Mouse (Mus musculus): ENCODE measurements around the gene 2310011J03Rik. TPM values are rescaled to one million over a fixed set of nuclear protein-coding genes. Genes with fewer than 3 reads are reported as not detected.

Gene 2310011J03Rik
- polyA plus RNA-seq, 1 experiment from 2014 or later: 43.4 TPM

DNA sequence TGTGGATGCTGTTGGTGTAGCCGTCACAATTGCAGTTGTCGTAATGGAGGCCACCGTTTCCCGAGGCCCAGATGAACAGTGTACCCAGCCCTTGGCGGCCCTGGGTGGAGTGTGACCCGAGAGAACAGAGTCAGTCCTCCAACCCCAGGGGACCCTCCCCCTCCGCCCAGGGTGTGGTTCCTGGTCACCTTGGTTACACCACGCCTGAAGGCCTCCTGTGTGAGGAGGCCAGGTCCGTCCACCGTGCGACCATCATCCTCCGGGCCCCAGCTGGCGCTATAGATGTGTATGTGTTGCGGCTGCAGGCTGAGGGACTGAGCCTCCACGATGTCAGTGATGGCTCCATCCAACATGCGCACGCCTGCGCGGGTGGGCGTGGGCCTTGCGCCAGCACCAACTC, 4.7 kb upstream of the 2310011J03Rik start:
- no peak overlapping the region for H3K4me3 ChIP-seq (ENCODE audit: low read depth, low read length)
- H3K27ac ChIP-seq (ENCODE audit: low read depth): no peak overlapping the region
- 78% methylated on average over 21 of the region's 21 CpGs for WGBS
- DNase-seq (ENCODE audit: low spot score) (no peak), ATAC-seq (replicated peaks; ENCODE audit: low FRiP score, low TSS enrichment, low read depth) (no peak)
- no peaks in the 10 kb centered on the region for H3K27me3 ChIP-seq (replicated peaks; ENCODE audit: control insufficient read depth, insufficient read depth, low read length)
- no peak overlapping the region for H3K9ac ChIP-seq (ENCODE audit: low read length)
- no peaks in the 10 kb centered on the region for H3K9me3 ChIP-seq (ENCODE audit: control insufficient read depth, low read length)
- peaks cover 14% of the 10 kb centered on the region; the same call in 1 of the 2 replicates for H3K4me1 ChIP-seq (replicated peaks; ENCODE audit: control insufficient read depth, insufficient read depth, low read length)
- no peaks in the 10 kb centered on the region for H3K36me3 ChIP-seq (ENCODE audit: control insufficient read depth, insufficient read depth, low read length)
- H3K4me2 ChIP-seq (ENCODE audit: low read length): no peak overlapping the region

DNA sequence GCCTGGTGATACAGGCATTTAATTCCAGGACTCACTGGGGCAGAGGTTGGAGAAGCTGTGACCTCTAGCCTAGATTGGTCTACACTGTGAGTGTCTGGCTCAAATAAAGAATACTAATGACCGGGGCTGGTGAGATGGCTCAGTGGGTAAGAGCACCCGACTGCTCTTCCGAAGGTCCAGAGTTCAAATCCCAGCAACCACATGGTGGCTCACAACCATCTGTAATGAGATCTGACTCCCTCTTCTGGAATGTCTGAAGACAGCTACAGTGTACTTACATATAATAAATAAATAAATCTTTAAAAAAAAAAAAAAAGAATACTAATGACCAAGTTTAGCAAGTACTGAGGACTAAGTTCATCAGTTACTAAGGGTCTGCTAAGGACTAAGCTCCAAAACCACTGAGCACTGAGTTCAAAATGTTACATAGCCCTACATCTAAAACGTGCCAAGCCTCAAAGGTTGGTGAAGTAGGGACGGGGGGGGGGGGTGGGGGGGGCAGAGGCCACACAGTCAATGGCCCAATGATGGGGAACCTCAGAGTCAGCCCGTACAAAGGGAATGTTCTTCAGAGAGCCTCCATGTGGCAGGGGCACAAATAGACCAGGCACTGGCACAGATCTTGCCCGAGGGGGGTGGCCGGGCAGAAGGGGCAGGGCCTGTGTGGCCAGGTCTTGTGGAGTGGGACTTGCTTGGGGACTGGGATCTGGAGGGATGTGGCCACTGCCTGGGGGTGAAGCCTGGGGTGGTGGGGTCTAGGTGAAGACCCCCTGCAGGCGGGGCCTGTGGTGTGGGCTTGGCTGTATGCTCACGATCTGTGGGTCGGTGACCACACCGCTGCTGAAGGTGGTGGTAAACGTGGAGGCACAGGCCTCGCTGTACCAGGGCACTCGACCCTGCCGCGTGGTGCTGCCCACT, 4.0 kb upstream of the 2310011J03Rik start:
- Histone ChIP-seq H3K9ac (ENCODE audit: low read length) (no peak overlapping the region), H3K4me2 (ENCODE audit: low read length) (peak overlapping the region; percentile 81), H3K9me3 (ENCODE audit: control insufficient read depth, low read length) (no peaks in the 10 kb centered on the region), H3K4me1 (replicated peaks; ENCODE audit: control insufficient read depth, insufficient read depth, low read length) (peaks cover 16% of the 10 kb centered on the region), H3K27ac (ENCODE audit: low read depth) (no peak overlapping the region), H3K36me3 (ENCODE audit: control insufficient read depth, insufficient read depth, low read length) (no peaks in the 10 kb centered on the region), H3K27me3 (replicated peaks; ENCODE audit: control insufficient read depth, insufficient read depth, low read length) (no peaks in the 10 kb centered on the region), H3K4me3 (ENCODE audit: low read depth, low read length) (peak overlapping the region; percentile 51; the same call in 1 of the 2 replicates)
- 76% methylated on average over 17 of the region's 17 CpGs for WGBS
- DNase-seq (ENCODE audit: low spot score): no peak
- no peak for ATAC-seq (replicated peaks; ENCODE audit: low FRiP score, low TSS enrichment, low read depth)

GRCm38 (mm10) chr10:80323261-80324119, 3.2 kb upstream of the 2310011J03Rik start:
- H3K4me2 ChIP-seq (ENCODE audit: low read length): peak overlapping the region; percentile 81
- peak overlapping the region; percentile 36 for H3K9ac ChIP-seq (ENCODE audit: low read length)
- peaks cover 9% of the 10 kb centered on the region for H3K36me3 ChIP-seq (ENCODE audit: control insufficient read depth, insufficient read depth, low read length)
- peaks cover 11% of the 10 kb centered on the region for H3K4me1 ChIP-seq (replicated peaks; ENCODE audit: control insufficient read depth, insufficient read depth, low read length)
- ATAC-seq (replicated peaks; ENCODE audit: low FRiP score, low TSS enrichment, low read depth) (peak; percentile 47), DNase-seq (ENCODE audit: low spot score) (no peak)
- H3K27me3 ChIP-seq (replicated peaks; ENCODE audit: control insufficient read depth, insufficient read depth, low read length): no peaks in the 10 kb centered on the region
- no peaks in the 10 kb centered on the region for H3K9me3 ChIP-seq (ENCODE audit: control insufficient read depth, low read length)
- no peak overlapping the region for H3K27ac ChIP-seq (ENCODE audit: low read depth)
- under 1% methylated on average over 43 of the region's 46 CpGs for WGBS
- H3K4me3 ChIP-seq (ENCODE audit: low read depth, low read length): peak overlapping the region; percentile 51

GRCm38 (mm10) chr10:80322811-80323211, 2.5 kb upstream of the 2310011J03Rik start:
- H3K9me3 ChIP-seq (ENCODE audit: control insufficient read depth, low read length): no peaks in the 10 kb centered on the region
- H3K9ac ChIP-seq (ENCODE audit: low read length): peak overlapping the region; percentile 36
- H3K36me3 ChIP-seq (ENCODE audit: control insufficient read depth, insufficient read depth, low read length): peaks cover 14% of the 10 kb centered on the region
- 1% methylated on average over 28 of the region's 28 CpGs for WGBS
- peak overlapping the region; percentile 51 for H3K4me3 ChIP-seq (ENCODE audit: low read depth, low read length)
- ATAC-seq (replicated peaks; ENCODE audit: low FRiP score, low TSS enrichment, low read depth) (0 out of 2 replicates have a peak, but pooled peaks have one; percentile 0), DNase-seq (ENCODE audit: low spot score) (no peak)
- H3K4me2 ChIP-seq (ENCODE audit: low read length): peak overlapping the region; percentile 81
- peaks cover 11% of the 10 kb centered on the region for H3K4me1 ChIP-seq (replicated peaks; ENCODE audit: control insufficient read depth, insufficient read depth, low read length)
- no peak overlapping the region for H3K27ac ChIP-seq (ENCODE audit: low read depth)
- H3K27me3 ChIP-seq (replicated peaks; ENCODE audit: control insufficient read depth, insufficient read depth, low read length): no peaks in the 10 kb centered on the region

DNA sequence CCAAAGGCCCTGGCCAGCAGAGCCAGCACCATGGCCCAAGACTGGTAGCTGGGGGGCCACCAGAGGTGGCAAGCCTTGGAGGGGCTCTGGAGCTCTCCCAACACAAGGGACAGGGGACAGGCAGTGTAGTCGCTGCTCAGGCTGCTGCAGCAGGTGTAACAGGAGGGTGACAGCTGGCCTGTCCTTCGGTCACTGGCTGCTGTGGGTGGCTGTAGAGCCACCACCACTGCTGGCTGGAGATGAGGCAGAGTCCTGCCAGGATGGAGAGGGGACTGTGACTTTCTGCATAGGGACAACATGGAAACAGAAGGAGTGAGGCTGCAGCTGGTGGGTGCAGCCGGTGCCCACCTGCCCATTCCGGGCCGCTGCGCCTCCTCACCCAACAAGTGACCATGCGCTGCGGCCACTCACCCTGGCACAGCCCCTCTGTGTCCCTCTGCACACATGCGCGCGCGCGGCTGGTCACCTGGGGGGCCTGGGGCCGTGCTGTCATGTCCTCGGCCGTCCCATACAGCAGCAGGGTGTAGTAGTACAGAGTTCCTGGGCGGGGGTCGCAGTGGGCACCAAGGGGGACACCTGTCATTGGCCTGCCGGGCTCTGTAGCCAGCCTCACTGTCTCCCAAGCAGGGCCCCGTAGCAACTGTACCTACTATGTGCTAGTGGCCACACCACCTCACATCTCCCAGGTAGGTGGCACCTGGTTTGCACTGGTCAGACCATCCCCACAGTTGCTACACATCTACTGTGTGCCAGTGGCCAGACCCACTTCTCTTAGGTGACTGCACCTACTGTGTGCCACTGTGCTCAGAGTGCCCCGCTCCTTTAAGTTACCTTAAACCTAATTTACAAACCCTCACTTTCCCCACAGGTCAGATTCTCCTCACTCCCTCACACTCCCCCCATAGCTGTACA, 1.6 kb upstream of the 2310011J03Rik start:
- peak overlapping the region; percentile 81 for H3K4me2 ChIP-seq (ENCODE audit: low read length)
- H3K4me1 ChIP-seq (replicated peaks; ENCODE audit: control insufficient read depth, insufficient read depth, low read length): peaks cover 11% of the 10 kb centered on the region
- H3K27ac ChIP-seq (ENCODE audit: low read depth): no peak overlapping the region
- H3K4me3 ChIP-seq (ENCODE audit: low read depth, low read length): peak overlapping the region; percentile 51
- WGBS: 93% methylated on average over 21 of the region's 21 CpGs
- no peaks in the 10 kb centered on the region for H3K9me3 ChIP-seq (ENCODE audit: control insufficient read depth, low read length)
- no peak for ATAC-seq (replicated peaks; ENCODE audit: low FRiP score, low TSS enrichment, low read depth)
- H3K9ac ChIP-seq (ENCODE audit: low read length): no peak overlapping the region
- peaks cover 5% of the 10 kb centered on the region; the same call in 1 of the 2 replicates for H3K27me3 ChIP-seq (replicated peaks; ENCODE audit: control insufficient read depth, insufficient read depth, low read length)
- DNase-seq (ENCODE audit: low spot score): no peak
- peaks cover 18% of the 10 kb centered on the region for H3K36me3 ChIP-seq (ENCODE audit: control insufficient read depth, insufficient read depth, low read length)

GRCm38 (mm10) chr10:80321014-80321669, 805 bp upstream of the 2310011J03Rik start:
- 74% methylated on average over 6 of the region's 6 CpGs for WGBS
- no peak overlapping the region for H3K9ac ChIP-seq (ENCODE audit: low read length)
- H3K4me3 ChIP-seq (ENCODE audit: low read depth, low read length): no peak overlapping the region
- no peak overlapping the region for H3K27ac ChIP-seq (ENCODE audit: low read depth)
- no peak overlapping the region for H3K4me2 ChIP-seq (ENCODE audit: low read length)
- ATAC-seq (replicated peaks; ENCODE audit: low FRiP score, low TSS enrichment, low read depth) (no peak), DNase-seq (ENCODE audit: low spot score) (no peak)
- no peaks in the 10 kb centered on the region for H3K9me3 ChIP-seq (ENCODE audit: control insufficient read depth, low read length)
- peaks cover 11% of the 10 kb centered on the region for H3K4me1 ChIP-seq (replicated peaks; ENCODE audit: control insufficient read depth, insufficient read depth, low read length)
- peaks cover 18% of the 10 kb centered on the region for H3K36me3 ChIP-seq (ENCODE audit: control insufficient read depth, insufficient read depth, low read length)
- peaks cover 9% of the 10 kb centered on the region for H3K27me3 ChIP-seq (replicated peaks; ENCODE audit: control insufficient read depth, insufficient read depth, low read length)

- WGBS: 53% methylated on average over 10 of the region's 10 CpGs
- H3K36me3 ChIP-seq (ENCODE audit: control insufficient read depth, insufficient read depth, low read length): peaks cover 18% of the 10 kb centered on the region
- peaks cover 9% of the 10 kb centered on the region for H3K4me1 ChIP-seq (replicated peaks; ENCODE audit: control insufficient read depth, insufficient read depth, low read length)
- no peak for ATAC-seq (replicated peaks; ENCODE audit: low FRiP score, low TSS enrichment, low read depth)
- no peak for DNase-seq (ENCODE audit: low spot score)
- no peak overlapping the region for H3K9ac ChIP-seq (ENCODE audit: low read length)
- H3K27ac ChIP-seq (ENCODE audit: low read depth): no peak overlapping the region
- H3K27me3 ChIP-seq (replicated peaks; ENCODE audit: control insufficient read depth, insufficient read depth, low read length): peaks cover 49% of the 10 kb centered on the region
- H3K9me3 ChIP-seq (ENCODE audit: control insufficient read depth, low read length): no peaks in the 10 kb centered on the region
- no peak overlapping the region for H3K4me2 ChIP-seq (ENCODE audit: low read length)
- no peak overlapping the region for H3K4me3 ChIP-seq (ENCODE audit: low read depth, low read length)
Measured at GRCm38 (mm10) chr10:80317011-80317410, 3.3 kb downstream of the 2310011J03Rik start.
